Mouse (Mus musculus): Measurements from ENCODE around the gene Tnfaip8l1.

The Tnfaip8l1 gene

DNA sequence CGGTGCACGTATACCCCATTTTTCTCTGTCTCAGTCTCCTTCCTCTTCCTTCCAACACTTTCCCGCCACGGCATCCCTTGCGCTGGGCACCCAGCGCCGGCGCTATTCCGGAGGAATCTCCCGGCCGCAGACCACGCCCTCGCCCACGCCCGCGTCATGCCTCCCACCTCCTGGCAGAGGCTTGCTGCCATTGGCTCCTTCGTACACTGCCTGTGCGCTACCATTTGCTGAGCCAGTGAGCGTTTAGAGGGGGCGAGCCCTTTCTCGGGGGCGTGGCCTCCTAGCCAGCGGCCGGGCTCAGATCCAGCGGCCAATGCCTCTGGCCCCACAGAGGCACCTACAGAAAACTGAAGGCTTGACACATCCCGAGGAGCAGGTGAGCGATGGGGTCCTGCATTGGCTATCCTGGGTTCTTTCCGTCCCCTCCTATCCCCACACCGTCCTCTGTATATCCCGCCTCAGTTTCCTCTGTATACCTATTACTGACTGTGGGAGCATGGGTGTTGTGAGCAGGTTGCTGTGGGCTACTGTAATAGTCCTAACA, at the start of gene Tnfaip8l1:
Tnfaip8l1 (plus strand) TSS at position 247 of the 544 bp plus-strand sequence.
- DNase-seq (ENCODE audit: extremely low spot score, low spot score) = peak; percentile 92

DNA sequence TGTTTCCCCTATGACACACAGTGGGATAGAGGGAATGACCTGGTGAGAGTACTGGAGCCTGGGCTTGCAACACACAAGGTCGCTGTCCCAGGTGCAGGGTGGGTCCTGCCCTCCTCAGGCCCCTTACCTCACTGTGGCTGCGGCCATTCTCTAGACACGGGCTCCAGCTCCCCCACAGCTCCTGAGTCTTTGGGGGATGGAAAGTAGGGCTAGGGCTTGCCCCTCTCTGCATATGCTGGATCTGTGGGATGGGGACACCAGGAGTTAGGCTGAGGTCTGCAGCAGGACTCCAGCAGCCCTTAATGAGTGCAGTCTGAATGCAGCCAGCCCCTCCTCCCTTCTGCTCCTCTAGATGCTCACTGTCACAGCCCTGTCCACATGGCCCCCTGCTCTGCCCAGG, 49.5 kb upstream of the Tnfaip8l1 start:
- DNase-seq (ENCODE audit: extremely low spot score, low spot score) = no peak

DNA sequence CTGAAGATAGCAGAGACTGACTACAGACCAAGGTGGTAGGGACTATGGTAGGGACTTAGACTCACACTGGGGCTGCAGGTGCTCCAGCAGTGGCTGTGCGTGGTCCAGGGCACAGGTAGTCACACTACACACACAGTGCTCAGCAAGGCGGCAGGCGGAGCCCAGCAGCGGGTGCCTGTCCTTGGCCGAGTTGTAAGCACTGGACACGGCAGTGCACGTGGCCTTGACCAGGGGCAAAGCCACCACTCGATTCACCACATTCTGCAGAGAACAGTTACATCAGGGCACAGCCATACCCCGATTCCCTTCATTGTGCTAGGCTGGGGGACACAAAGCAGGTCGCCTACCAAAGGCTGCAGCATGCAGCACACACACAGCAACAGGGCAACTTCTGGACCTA, 46.1 kb upstream of the Tnfaip8l1 start:
- DNase-seq (ENCODE audit: extremely low spot score, low spot score) = no peak

GRCm38 (mm10) chr17:56117251-56117710, 45.0 kb upstream of the Tnfaip8l1 start, which contains the start of gene Plin5:
TSS of gene Plin5 (minus strand) at chr17:56117596.
- peak; percentile 54 for DNase-seq (ENCODE audit: extremely low spot score, low spot score)

DNA sequence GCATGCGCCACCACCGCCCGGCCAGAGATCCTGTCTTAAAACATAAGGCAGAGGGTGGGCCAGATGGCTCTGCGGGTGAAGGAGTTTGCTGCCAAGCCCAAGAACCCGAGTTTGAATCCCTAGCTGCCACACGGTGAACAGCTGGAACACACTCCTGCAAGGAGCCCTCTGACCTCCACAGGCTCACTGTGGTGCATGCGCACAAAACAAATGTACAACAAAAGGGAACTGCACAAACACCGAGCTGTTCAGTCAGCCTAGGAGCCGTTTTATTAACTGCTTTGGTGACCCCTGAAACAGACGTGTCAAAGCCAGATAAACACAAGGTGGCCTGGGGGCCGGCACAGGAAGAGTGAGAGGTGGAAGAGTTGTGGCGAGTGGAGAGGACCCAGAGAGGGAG, 42.8 kb upstream of the Tnfaip8l1 start:
- no peak for DNase-seq (ENCODE audit: extremely low spot score, low spot score)

- DNase-seq (ENCODE audit: extremely low spot score, low spot score) = peak; percentile 35
Observed at GRCm38 (mm10) chr17:56119981-56120880, 42.0 kb upstream of the Tnfaip8l1 start.

- no peak for DNase-seq (ENCODE audit: extremely low spot score, low spot score)
Observed at GRCm38 (mm10) chr17:56121826-56122225, 40.5 kb upstream of the Tnfaip8l1 start, which contains the start of gene Lrg1. TSS of gene Lrg1 (minus strand) at chr17:56122001.

- DNase-seq (ENCODE audit: extremely low spot score, low spot score) = no peak
Observed at GRCm38 (mm10) chr17:56123161-56123560, 39.1 kb upstream of the Tnfaip8l1 start.

GRCm38 (mm10) chr17:56123681-56124340, 38.5 kb upstream of the Tnfaip8l1 start:
- DNase-seq (ENCODE audit: extremely low spot score, low spot score) = peak; percentile 27

- DNase-seq (ENCODE audit: extremely low spot score, low spot score) = peak; percentile 59
Observed at GRCm38 (mm10) chr17:56124377-56125275, 37.7 kb upstream of the Tnfaip8l1 start.

DNA sequence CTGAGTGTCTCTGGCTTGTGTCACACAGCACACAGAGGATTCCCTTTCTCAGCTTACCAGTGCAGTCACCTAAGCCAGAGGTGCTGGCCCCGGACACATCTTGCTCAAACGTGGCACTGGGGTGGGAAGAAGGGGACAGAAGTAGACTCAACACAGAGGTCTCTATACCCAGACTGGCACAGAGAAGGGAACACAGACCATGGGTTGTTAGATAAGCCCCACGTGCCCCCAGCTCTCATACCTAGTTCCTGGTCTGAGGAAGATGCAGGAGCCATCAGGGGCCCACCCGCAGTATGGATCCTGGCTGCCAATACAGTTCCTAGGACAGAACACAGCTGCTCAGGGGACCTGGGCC, 37.0 kb upstream of the Tnfaip8l1 start:
- no peak for DNase-seq (ENCODE audit: extremely low spot score, low spot score)

DNA sequence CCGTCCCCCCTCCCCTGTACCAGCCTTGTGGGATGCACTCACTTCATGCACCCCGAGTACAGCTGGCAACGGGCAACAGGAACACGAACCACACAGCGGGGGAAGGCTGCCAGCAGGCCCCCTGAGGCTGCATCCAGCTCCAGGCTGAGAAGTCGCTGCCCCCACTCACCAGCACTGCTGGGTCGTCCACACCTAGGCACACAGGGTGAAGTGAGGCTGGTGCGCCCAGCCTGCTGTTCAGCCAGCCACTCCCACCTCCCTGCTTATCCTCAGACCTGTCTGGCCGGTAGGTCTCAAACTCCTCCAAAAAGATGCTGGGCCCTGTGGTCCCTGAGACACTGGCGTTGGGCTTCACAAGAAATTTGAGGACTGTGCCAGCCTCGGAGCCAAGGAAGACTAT, 36.1 kb upstream of the Tnfaip8l1 start:
- DNase-seq (ENCODE audit: extremely low spot score, low spot score) = no peak

DNA sequence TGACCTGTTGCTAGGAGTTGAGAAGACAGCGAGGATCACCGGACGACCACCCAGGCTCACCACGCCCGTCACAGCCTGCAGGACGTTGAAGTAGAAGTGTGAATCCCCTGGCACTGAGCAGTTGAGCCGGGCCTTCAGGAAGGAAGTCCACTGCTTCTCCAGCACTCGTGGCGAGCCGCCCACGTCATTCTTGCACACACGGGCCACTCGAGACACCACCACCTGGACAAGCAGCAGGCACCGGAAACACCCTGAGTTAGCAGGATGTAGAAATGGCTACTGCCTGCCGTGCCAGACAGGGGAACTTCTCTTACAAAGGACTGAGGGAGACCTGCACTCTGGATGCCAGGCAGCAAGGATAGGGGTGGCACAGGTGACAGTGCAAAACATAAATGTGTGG, 34.0 kb upstream of the Tnfaip8l1 start:
- no peak for DNase-seq (ENCODE audit: extremely low spot score, low spot score)

- DNase-seq (ENCODE audit: extremely low spot score, low spot score) = no peak
Observed at GRCm38 (mm10) chr17:56131136-56131535, 31.1 kb upstream of the Tnfaip8l1 start.

DNA sequence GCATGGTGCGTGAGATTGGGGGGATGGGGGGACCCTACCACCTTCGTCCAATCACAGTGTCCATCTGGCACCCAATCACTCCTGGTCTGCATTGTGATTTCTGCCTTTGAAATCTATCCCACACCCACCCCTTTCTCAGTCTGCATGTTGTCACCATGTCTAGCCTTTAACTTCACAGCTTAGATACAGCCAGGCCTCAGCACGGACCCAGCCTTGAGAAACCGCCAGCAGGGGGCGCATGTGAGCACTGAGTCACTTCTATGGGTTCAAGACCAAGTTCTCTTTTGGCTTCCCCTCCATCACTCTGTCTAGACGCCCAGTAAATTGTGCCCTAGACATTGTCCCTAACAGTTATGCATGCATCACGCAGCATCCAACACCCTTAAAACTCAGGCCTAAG, 30.5 kb upstream of the Tnfaip8l1 start:
- DNase-seq (ENCODE audit: extremely low spot score, low spot score) = peak; percentile 65

DNA sequence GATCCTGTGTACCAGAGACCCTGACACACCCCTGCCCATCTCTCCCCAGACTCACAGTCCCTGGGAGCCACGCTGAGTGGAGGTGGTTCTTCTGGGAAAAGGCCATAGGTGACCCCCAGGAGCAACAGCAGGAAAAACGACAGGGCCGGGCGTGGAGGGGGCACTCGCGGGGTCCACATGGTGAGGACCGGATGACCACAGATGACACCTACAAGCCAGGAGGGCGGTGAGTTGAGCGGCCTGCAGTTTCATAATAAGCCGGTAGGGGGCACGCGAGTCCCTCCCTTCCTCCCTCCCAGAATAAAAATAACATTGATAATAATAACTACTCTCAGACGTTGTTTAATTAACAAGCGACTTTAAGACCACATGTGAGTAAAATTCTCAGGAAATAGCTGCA, 29.6 kb upstream of the Tnfaip8l1 start:
- DNase-seq (ENCODE audit: extremely low spot score, low spot score) = peak; percentile 64

- DNase-seq (ENCODE audit: extremely low spot score, low spot score) = peak; percentile 45
Observed at GRCm38 (mm10) chr17:56133457-56134363, 28.6 kb upstream of the Tnfaip8l1 start.

DNA sequence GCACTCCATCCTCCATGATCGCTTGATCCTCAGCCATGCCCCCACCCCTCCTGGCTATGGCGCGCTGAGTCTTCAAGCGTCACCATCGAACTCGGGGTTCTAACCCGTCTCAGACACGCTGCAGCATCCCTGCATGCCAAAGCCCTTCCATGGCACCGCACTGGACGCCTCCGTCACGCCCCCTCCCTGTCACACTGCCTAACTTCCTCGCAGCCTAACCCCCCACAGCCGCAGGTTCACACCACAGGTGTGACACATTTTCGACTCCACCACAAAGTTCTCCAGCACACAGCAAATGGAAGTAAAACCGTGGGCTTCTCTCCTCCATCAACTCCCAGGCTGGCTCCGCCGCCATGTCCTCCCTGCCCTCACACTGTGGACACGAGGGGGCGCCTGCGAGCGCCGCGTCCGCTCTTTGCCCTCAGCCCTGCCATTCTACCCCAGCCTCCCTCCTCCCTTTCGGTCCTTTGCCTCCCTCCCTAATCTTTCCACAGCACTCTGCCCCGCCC, 27.8 kb upstream of the Tnfaip8l1 start:
- DNase-seq (ENCODE audit: extremely low spot score, low spot score) = peak; percentile 63

DNA sequence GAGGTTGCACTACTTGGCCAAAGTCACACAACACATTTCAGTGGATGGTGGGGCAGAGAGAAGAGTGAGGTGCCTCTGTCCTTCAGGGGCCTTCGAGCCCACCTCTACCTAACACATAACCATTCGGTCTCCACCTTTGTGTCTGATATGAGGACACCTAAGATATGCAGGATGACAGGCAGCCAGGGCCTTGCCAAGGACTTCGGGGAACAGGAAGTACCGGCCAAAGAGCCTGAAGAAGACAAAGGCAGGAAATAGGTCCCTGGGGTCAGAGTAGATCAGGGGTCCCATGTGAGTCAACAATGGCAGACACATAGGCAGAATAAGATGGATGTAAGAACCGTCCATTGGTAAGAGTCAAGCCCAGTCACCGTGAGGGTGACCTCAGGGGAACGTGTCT, 25.7 kb upstream of the Tnfaip8l1 start:
- DNase-seq (ENCODE audit: extremely low spot score, low spot score) = no peak
